Mouse (Mus musculus) layer of hippocampus, adult 18-20 months (tissue): ENCODE results near the gene Eif3j1. TPM values are rescaled to one million over a fixed set of nuclear protein-coding genes. Genes with fewer than 3 reads are reported as not detected.
"Not testable (repeated sequence)": the region's sequence is repeated elsewhere in the genome, so short reads cannot be mapped to it uniquely, and the experiment has no call there.

Source experiments
- DNase-seq, 2 experiments: peaks; one replicate each; pipeline ENCODE4 v3.0.0; 2022; ENCODE audit warnings: low spot score in 2 of 2
- long read RNA-seq: library from polyadenylated mRNA; stranded (forward); transcript quantifications from one replicate; pipeline ENCODE4 v2.0.0, GENCODE M21; 2021
- total RNA-seq, 2 experiments: library from RNA; stranded (reverse); gene quantifications; 2 replicates each; pipeline ENCODE4 v1.2.3; 2021

The Eif3j1 gene
- 10 to 100 TPM; 17.0 to 17.2 TPM for total RNA-seq
- long read RNA-seq, full-length matches to known transcripts = 49 of 57 reads
- long read RNA-seq, partial matches to known transcripts = 2 of 57 reads
- long read RNA-seq, other reads (novel, unspliced or antisense) = 6 of 57 reads

DNA sequence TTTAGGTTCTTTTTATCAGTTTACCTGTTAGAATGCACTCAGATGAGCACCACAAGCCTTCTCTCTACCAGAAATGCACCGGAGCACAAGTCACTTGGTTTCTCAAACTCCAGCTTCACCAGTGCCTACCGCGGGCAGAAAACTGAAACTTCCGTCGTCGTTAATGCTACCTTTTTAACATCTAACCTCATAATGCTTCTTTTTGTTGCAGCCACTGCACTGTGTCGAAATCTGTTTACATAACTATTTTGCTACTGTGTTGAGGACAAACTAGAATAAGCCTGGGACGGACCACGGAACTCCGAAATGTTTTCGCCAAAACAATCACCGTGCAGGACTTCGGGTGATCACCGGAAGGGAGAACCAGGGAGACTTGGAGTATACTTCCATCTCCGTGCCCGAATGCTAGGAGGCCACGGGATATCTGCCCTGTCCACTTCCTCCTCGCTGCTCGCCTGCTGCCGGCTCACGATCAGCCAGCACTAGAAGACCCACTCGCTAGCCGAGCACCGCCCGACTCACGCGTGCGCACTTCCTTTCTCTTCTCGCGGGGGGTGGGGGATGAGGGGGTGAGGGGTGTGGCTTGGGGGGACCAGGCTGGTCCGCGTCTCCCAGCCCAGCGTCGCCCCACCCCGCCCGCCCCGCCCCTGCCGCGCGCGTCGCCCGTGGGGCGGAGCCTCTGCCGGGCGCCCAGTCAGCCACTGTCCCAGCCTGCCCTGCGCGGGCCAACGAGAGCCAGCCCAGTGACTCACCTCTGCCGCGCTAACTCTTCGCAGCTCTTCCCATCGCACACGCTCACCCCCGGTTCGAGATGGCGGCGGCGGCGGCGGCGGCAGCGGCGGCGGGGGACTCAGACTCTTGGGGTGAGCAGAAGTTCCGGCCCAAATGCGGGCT is at the start of gene Eif3j1:
TSS of gene Eif3j1 (plus strand) at position 685 of the 894 bp plus-strand sequence.
- DNase-seq = peak; percentile 77 to 89

DNA sequence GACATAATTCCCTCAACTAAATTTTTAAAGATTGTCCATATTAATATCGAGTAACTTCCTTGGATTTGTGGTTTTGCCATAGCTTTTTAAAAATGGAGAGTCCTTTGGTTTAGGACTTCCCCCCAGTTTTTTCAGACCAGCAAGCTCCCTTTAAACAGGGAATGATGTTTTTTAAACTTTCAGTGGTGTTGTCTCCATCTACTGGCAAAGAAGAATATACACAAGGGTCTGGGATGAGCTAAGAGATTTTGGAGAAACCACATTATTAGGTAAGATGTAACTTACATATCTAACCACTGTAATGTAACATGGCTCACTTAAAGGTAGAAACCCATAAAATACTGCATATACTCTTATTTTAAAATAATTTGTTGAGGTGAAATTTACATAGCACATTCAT is 32.6 kb upstream of the Eif3j1 start:
- no peak for DNase-seq

DNA sequence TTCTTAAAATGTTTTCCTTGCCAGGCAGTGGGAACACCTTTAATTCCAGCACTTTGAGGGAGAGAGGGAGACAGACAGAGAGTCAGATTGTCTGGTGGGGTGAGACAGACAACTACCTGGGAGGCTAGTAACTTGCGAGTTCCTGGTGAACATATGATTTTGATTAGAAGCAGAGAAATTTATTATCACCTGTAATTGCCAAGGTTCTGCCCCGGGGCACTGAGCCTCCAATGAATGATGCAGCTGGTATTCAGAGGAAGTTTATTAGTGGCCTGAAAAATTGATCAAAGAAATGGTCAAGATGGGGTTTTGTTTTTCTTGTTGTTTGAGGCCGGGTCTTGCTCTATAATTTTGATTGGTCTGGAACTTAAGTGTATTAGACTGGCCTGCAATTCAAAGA is 19.5 kb upstream of the Eif3j1 start:
- DNase-seq = no peak

DNA sequence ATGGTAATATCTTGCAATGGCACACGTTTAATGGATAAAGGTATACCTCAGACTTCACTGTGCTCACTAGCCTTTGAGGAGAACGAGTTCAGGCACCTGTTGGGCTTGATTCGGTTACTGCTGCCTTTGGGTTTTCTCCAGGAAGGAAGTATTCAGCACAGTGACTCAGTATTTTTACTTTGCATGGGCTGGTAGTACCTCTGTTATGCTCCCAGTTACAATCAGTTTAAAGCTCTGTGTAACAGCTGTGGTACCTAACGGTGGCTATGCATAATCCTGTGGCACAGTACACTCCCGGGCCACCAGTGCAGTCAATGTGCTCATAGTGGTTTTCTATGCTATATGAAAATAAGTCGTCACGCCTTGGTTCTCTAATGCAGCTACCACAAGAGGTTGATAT is 16.9 kb upstream of the Eif3j1 start:
- no peak for DNase-seq

DNA sequence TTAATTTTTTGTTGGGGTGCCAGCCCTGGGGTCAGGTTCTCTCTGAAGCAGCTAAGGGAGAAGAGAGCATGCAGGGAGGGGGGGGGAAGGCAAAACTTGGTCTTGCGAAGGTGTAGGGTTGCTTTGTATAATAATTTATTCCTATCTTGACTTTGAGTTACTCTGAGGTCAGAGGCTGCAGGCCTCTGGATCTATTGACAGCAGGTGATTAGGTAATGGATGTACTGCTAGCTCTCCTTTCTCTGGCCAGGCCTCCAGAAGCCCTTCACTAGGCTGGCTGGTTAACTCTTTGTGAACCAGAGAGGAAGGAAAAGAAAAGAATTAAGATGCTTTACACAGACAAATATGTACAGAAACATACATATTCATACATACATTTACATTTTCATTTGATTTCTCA is 9.6 kb upstream of the Eif3j1 start:
- DNase-seq = no peak

DNA sequence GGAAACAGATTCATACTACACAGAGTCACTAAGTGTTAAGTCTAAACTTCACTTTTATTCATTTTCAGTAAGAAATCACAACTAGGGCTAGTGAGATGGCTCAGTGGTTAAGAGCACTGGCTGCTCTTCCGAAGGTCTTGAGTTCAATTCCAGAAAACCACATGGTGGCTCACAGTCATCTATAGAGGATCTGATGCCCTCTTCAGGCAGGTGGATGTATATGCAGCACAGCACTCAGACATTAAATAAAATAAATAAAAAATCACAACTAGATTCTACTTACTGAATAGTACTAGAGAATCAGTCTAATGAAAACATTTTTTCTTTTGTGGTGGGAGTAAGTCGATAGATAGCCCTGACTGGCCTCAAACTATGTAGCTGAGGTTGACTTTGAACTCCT is 6.1 kb upstream of the Eif3j1 start:
- no peak for DNase-seq

DNA sequence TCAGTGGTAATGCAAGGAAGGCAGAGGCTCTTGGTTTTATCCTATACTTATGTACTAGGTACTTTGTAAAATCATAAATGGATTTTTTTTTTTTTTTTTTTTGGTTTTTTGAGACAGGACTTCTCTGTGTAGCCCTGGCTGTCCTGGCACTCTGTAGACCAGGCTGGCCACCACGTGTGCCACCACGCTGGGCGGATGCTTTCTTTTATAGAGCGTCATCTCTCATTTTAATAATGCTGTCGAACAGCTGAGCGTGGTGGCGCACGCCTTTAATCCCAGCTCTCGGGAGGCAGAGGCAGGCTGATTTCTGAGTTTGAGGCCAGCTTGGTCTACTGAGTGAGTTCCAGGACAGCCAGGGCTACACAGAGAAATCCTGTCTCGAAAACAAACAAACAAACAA is 1.3 kb upstream of the Eif3j1 start:
- not testable (repeated sequence) for DNase-seq

DNA sequence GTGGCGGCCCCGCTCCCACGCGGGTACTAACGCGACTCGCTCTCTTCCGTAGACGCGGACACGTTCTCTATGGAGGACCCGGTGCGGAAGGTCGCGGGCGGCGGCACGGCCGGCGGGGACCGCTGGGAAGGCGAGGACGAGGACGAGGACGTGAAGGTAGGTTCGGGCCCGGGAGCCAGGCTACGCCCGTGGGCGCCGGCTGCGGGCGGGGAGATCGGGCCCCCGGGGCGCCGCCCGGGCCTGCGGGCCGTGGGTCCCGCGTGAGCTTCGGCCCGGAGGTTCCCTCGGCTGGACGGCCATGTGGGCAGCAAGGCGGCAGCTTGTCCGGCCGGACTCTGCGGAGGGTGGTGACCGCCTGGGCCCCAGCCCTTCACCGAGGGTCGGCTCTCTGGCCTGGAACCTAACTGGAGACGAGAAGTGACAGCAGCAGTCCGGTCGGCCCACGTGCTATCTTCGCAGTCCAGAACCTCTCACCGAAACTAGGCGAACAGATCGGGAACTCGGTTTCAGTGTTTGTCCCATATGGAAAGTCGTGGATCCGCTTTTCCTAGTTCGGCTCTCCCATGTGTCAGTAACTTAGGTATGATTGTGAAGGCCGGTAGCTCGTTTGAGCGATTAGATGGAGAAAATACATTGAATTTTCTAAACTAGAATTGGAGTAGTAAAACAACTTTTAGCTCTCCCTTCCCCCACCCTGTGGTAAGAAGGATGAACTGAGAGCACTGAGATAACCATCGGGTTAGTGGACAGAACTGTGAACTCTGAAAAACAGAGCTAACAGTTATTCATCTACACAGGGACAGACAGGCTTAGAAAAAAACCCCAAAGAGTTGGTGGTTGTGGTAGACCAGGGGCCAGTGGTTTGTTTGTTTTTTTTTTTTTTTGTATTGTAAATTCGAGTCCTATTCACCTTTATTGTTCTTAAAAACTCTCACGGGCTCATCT is 682 bp downstream of the Eif3j1 start:
- DNase-seq = peak; percentile 32 to 36

DNA sequence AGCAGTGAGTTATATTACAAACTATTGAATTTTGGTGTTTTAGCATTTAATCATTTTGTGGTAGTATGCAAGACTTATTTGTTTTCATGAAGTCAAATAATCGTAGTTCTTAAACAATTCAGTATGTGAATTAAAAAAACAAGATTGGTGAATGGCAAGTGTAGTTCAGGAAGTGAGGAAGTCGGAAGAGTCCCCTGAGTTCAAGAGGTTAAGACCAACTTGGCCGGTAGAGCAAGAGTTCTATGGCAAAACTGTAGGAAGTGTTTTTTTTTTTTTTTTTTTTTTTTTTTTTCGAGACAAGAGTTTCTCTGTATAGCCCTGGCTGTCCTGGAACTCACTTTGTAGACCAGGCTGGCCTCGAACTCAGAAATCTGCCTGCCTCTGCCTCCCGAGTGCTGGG is 3.6 kb downstream of the Eif3j1 start:
- DNase-seq = no peak

DNA sequence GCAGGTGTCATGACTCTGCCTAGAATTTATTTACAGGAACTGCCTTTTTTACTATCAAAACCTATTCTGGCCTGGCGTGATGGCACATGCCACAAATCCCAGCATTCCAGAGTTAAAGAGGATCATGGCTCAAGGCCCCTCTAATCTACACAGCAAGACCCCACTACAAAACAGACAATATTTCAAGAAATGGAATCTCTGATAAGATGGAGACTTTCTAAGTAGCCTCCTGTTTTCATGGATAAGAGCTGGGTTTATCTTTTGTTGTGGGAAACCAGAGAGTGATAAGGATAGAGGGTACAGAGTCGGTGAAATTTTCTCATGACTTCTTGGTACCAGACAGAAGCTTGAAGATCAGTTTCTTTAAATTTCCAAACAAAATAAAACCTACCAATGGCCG is 7.7 kb downstream of the Eif3j1 start:
- no peak for DNase-seq

DNA sequence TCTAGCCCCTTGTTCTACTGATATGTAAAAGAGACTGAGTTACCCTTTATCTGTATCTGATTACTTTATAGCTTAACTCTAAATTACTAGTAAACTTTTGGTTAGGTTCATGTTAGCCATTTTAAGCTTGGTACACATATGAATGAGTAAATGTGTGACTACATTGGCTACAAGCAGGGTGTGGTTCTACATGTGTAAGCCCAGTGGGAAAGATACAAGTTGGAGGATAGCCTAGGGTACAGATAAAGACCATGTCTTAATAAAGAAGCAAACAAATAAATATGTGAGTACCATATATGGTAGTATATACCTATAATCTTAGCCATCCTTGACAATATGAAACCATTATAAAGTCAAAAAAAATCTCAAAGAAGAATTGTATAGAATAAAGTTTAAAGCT is 15.6 kb downstream of the Eif3j1 start:
- no peak for DNase-seq

DNA sequence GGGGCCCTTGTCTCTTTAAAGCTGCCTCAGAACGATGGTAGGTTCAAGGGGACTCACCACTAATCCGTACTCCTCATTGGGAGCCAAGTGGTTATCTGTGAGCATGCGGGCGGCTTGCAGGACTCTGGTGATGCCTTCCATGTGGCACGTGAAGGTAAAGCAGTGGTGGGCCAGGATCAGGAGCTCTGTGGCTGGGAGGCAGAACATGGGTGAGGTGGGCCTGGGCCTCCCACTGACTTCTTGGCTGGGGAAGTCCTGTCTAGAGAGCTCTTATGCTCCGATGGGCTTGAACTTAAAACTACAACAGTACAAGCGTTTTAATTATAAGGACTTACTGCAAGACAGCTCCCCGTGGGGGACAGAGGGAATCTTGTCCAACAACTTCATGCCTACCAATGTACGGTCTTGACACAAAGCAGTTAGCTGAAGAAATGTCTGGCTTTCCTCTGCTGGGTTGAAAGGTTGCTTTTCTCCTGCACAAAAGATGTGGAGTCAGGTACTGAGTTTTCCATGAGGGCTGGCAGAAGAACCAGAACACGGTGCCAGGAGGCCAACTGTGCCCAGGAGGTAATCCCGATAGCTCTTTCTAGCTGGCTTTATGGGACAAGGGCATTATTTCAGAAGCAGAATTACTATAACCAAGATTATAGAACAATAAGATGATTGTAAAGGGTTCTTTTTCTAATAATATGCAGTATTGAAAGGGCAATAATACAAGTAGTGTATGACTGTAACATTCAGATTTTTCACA is 31.2 kb downstream of the Eif3j1 start:
- DNase-seq = no peak

DNA sequence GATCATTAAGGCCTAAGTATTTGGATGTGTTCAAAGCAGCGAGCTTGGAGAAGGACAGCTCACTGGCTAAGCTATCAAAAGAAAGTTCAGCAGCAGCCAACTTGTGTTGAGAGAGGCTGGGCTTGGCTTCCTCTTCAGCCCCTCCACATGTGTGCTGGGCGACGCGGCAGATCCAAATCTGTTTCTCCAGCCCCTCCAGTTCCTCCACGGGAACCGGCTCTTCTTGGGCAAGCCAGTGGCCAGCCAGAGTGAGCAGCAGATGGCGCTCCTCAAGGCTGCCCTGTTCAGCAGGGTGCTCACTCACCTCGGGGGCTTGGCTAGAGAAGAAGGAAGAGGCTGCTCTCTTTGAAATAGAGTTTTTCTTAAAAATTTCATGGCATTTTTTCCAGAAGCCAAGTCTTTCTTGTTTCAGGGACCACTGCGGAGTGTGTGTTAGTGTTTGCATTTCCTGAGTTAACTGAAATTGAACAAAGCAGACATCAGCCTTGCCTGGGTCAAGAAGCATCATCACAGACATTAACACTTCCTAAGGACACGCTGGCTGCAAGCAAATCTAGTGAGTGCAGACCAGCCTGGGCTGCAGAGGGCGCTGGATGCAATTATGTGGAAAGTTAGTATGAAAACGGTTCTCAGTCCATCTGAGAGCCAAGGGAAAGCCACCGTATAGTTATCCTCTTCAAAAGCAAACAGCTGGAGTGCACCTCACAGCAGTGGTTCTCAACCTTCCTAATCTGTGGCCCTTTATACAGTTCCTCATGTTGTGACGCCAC is 37.0 kb downstream of the Eif3j1 start:
- no peak for DNase-seq

DNA sequence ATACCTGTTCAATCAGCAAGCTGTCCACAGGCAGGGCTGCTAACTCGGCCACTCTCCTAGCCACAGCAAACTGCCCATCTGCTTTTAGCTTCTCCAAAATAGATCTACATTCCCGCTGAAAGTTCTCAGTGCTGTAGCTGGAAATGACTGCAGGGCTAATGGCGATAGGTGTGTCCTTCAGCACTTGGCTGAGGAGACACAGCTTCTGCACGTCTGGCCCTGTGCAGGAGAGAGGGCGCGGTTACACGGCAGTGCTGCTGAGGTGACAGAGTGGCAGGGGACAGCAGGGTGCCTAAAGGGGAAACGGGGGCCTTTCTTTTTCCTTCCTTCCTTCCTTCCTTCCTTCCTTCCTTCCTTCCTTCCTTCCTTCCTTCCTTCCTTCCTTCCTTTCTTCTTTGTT is 37.9 kb downstream of the Eif3j1 start:
- no peak for DNase-seq

DNA sequence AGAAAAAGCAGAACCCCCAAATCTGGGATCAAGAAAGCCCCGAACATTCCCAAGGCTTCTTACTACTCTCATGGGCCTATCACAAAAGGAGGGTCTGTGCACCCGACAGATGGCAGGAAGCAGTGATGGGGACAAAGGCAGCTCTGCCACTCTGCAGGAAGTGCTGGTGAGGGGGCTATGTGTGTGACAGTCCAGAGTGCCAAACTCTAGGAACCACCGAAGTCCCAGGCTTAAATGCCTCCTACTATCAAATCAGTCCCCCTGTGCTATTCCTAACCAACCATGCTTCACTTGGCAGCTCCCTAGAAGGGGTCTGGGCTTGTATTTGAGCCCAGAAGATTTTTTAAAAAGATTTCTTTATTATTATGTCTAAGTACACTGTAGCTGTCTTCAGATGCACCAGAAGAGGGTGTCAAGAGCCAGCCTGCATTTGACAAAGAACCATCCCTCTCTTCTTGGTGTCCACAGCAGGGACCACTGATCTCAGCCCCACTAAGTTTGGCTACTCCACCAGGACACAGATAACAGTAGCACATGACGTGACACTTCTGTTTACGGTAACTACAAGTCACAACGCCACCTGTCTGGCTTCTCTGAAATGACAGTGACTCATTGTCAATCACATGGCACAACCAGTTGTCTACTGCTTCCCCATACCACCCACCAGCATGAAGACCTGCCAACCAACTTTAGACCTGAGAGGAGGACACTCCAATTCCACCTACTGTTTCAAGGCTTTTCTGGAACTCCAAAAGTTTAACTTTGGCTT is 41.0 kb downstream of the Eif3j1 start:
- DNase-seq = no peak

DNA sequence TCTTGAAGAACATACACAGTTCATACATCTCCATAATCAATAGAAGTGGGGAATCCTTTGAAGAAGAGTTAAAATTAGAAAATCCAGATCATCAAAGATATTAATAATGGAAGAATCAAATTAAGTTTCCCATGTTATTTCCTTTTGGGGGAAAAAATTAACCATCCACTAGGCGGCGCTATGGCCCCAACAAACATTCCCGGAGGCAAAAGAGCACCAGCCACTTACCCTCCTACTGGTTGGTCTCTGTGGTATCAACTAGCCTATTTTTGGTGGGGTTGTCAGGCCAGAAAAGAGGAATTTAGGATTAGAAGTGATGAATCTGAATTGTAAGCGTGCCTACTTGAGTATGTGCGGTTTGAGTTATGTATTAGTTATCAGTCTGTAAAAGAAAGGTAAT is 41.6 kb downstream of the Eif3j1 start:
- DNase-seq = peak in 1 of 2 experiments; percentile 60

DNA sequence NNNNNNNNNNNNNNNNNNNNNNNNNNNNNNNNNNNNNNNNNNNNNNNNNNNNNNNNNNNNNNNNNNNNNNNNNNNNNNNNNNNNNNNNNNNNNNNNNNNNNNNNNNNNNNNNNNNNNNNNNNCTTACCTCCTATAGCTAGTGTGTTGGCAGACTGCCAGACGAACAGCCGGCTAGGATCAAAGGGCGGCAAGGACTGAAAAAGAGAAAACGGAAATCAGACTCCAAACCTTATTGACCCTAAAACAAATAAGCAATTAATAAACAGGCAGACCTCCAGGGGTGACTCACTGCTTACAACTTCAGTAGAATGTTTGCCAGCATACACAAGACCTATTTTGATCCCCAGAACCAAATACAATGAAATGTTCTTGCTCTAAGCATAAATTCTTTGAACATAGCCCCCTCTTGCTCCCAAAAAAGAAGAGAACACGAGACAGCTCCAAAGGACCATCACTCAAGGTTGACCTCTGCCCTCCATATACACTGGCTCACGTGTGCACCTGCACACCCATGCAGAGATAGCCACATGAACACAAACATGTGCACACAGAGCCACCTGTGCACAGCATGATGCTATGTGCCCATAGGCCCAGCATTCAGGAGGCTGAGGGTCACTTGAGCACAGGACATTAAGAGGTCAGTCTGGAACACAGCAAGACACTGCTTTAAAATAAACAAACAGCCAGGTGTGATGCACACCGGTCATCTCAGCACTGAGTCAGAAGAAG is 53.5 kb downstream of the Eif3j1 start:
- DNase-seq = no peak

DNA sequence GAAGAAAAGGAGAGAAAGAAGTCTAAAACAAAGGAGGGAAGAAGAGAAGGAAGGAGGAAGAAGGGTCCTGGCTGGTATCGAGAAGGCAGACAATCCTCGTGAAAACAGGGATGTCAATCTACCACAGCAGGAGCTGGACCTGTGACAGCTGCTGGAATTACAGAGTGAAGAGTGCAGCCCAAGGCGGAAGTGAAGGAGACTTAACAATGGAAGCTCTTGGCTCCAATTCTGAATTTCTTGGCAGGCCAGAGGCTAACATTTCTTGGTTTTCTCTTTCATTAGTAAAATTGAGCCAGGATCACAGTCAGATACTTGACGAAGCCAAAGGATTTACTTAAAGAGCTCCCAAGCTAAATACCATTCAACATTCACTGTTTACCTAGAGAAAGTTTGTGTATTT is 58.1 kb downstream of the Eif3j1 start:
- DNase-seq = no peak

DNA sequence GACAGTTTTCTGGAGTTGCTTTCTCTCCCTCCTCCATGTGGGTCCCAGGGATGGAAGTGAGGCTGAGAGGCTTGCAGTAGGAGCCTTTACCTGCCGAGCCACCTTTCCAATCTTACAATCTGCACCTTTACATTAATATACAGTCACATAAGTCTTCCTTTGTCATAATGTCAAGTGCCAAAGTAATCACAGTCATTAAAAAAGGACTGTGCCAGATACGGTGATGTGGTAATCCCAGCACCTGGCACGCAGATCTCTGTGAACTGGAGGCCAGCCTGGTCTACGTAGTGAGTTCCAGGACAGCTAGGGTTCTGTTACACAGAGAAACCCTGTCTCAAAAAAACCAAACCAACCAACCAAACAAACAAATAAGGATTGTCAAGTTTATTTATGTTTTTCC is 65.5 kb downstream of the Eif3j1 start:
- DNase-seq = no peak
